Mouse (Mus musculus): ENCODE measurements around the gene Zfp872. TPM values are rescaled to one million over a fixed set of nuclear protein-coding genes. Genes with fewer than 3 reads are reported as not detected.

Zfp872 gene
- not detected in 2 replicates for polyA plus RNA-seq (2012; rRNA removed)

DNA sequence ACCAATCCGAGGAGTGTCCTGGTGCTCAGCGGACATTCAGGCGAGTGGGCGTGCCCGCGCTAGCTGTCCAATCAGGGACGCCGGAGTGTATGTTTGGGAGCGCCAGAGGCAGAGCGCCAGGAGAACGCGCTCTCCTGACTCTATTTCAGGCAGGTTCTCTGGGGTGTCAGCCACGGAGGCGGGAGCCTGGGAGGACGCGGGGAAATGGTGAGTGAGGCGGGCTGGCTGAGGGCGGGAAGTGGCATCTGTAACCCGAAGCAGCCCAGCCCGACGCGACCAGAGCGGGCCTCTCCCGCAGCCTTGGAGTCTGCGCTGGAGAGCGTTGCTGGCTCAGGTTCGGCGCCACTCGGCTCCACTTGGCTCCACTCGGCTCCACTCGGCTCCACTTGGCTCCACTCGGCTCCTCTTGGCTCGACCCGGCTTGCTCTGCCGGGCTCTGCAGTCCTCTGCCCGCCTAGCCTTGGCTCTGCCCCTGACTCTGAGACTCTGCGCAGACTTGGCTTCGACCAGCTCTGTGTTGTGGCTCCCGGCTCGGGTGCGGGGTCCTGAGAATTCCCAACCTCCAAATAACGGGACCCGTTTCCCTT, at the start of gene Zfp872:
Gene Zfp872 (plus strand): TSS at position 66 of the 587 bp plus-strand sequence.

DNA sequence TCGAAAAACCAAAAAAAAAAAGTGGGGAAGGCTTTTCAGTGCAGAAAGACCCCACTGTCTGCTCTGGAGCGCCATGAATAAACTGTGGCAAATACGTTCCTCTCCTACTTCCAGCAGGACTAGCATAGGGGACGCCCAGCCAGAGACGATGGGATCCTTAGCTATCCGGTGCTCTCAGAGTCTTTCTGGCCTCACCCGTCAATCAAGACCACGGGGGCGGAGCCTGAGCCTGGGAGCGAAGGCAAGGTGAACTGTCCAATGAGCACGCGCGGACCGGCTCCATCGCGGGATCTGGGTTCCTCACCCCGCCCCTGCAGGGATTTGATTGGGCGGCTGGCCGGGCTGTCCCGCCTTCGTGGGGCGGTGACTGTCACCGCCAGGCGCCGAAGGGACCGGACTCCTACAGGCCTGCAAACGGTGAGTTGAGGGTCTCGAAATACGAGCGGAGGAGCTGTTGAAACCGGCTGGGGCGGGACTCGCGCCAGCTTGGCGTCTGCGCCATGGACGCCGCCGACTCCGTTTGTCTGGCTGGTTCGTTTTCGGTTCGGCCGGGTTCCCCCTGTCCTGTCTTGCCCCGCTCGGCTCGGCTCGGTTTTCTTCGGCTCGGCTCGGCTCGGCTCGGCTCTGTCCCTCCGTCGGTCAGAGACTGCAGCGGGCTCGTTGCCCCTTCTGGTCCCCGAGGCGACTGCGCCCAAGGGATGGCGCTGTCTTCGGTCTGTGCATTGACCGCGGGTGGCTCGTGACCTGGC, 31.2 kb upstream of the Zfp872 start, which contains the start of gene Pigyl:
Gene Pigyl (plus strand): TSS at position 350 of the 749 bp plus-strand sequence.

DNA sequence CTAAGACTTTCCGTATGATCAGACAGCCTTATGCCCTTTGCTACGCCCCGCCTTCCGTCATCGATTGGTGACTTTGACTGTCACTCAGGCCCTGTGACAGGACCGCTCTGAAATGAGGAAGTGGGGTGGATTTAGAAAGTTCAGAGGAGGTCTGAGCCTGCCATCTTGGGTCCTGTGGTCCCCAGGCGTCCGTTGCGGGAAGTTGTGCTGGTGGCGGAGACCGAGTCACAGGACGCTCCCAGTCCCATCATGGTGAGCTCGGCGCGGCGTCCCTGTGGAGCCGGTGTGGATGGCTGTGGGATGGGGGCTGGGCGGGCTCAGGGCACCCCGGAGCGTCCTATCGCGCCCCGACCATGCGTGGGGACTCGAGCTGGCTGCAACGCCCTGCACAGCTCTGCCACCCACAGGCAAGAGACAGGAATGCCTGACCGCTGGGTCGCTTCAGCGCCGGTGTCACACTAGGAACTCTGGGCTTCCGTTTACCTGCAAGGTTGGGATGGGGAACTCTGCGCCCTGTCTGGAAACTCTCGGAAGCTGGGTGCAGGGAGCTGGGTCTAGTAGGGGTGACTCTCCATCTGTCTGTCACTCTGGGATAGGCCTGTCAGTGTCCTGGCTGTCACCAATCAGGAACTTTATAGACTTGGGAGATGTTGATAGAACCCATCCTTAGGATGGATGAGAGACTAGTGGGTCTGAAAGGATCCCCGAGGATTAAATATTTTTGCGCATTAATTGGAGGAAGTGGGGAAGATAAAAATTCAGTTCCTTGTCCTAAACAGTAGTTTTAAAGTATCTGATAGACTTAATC, 37.9 kb downstream of the Zfp872 start, which contains the start of gene Zfp809:
Gene Zfp809 (plus strand): TSS at position 134 of the 808 bp plus-strand sequence.

Other genes with a start within 250 kb of the Zfp872 start
- 10.7 and 11.4 TPM in 2 replicates for gene Swsap1, start 232.3 kb upstream of the Zfp872 start, polyA plus RNA-seq (2012; rRNA removed)
- gene Epor, start 224.6 kb upstream of the Zfp872 start, polyA plus RNA-seq (2012; rRNA removed) = 2.7 and 3.2 TPM in 2 replicates
- gene Rgl3, start 198.6 kb upstream of the Zfp872 start, polyA plus RNA-seq (2012; rRNA removed) = 19.5 and 21.6 TPM in 2 replicates
- gene Ccdc151, start 185.5 kb upstream of the Zfp872 start, polyA plus RNA-seq (2012; rRNA removed) = 0.09 and 0.17 TPM in 2 replicates
- gene Prkcsh, start 185.3 kb upstream of the Zfp872 start, polyA plus RNA-seq (2012; rRNA removed) = 93.8 and 123 TPM in 2 replicates
- 1.0 and 1.1 TPM in 2 replicates for gene Elavl3, start 136.1 kb upstream of the Zfp872 start, polyA plus RNA-seq (2012; rRNA removed)
- gene Gm49318, start 116.8 kb upstream of the Zfp872 start, polyA plus RNA-seq (2012; rRNA removed) = not detected in 2 replicates
- 15.4 and 17.0 TPM in 2 replicates for gene Zfp653, start 116.7 kb upstream of the Zfp872 start, polyA plus RNA-seq (2012; rRNA removed)
- gene Ecsit, start 102.7 kb upstream of the Zfp872 start, polyA plus RNA-seq (2012; rRNA removed) = 36.5 and 42.9 TPM in 2 replicates
- gene Cnn1, start 88.9 kb upstream of the Zfp872 start, polyA plus RNA-seq (2012; rRNA removed) = 1,015 and 1,314 TPM in 2 replicates
- 153 and 199 TPM in 2 replicates for gene Elof1, start 70.9 kb upstream of the Zfp872 start, polyA plus RNA-seq (2012; rRNA removed)
- 443 and 452 TPM in 2 replicates for gene Acp5, start 52.4 kb upstream of the Zfp872 start, polyA plus RNA-seq (2012; rRNA removed)
- gene Pigyl, start 31.2 kb upstream of the Zfp872 start, polyA plus RNA-seq (2012; rRNA removed) = 46.7 and 79.5 TPM in 2 replicates
- gene Zfp809, start 37.6 kb downstream of the Zfp872 start, polyA plus RNA-seq (2012; rRNA removed) = 11.6 and 18.9 TPM in 2 replicates
- 0.25 and 0.40 TPM in 2 replicates for gene Zfp599, start 71.8 kb downstream of the Zfp872 start, polyA plus RNA-seq (2012; rRNA removed)
- gene Zfp810, start 119.6 kb downstream of the Zfp872 start, polyA plus RNA-seq (2012; rRNA removed) = 3.6 and 4.0 TPM in 2 replicates
- 1.9 and 2.0 TPM in 2 replicates for gene Anln, start 201.1 kb downstream of the Zfp872 start, polyA plus RNA-seq (2012; rRNA removed)
- 0.52 and 0.65 TPM in 2 replicates for gene 9530077C05Rik, start 223.4 kb downstream of the Zfp872 start, polyA plus RNA-seq (2012; rRNA removed)

All from colon, adult 2 months (tissue).